Comparison of ENCODE assay signal across 17 mouse cellular contexts in the genomic region with DNA sequence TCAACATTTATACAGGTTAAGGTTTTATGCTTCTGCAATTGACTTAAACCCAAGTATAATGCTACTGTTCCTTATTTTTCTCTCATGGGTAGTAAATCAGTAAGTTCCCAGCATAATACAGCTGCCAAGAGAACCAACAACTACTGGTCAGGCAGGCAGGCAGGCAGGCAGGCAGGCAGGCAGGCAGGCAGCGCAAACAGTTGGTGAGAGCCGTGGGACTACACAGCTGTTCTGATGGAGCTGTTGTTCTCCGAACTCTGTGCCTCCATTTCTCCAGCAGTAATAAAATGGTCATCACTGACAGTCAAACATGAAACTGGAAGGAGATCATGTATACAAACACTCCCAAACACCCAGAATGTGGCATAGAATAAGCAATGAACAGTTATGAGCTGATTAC. TPM values are rescaled to one million over a fixed set of nuclear protein-coding genes. Genes with fewer than 3 reads are reported as not detected.
DNase-seq lines count a peak whose midpoint lies in the region; TF ChIP-seq lines count a peak whose summit lies in the region.
"Had no signal": no experiment of that assay in that cellular context is flagged by ENCODE, and none has a peak within 500 bp of the region (broad histone marks: within the 10 kb centered on the region; RNA-seq: fewer than 3 reads in every experiment).

No protein-coding gene starts in this region.

- no peaks in the 10 kb centered on the region for H3K9me3 ChIP-seq in limb, embryonic 10.5 days (replicated peaks)
- H3K9me3 ChIP-seq: G1E had no signal

- no peak for TF ChIP-seq POLR2A in myocyte (IDR thresholded peaks at IDR 0.05; ENCODE audit: insufficient read length, low read depth)

- no peak overlapping the region for H3K27ac ChIP-seq in limb, embryonic 10.5 days

- no peaks in the 10 kb centered on the region for H3K27me3 ChIP-seq in myocyte (ENCODE audit: control insufficient read depth, insufficient read depth, insufficient read length)
- H3K27me3 ChIP-seq in limb, embryonic 10.5 days (ENCODE audit: low read depth, poor library complexity, severe bottlenecking), result no peaks in the 10 kb centered on the region
- H3K27me3 ChIP-seq: CH12.LX, Patski had no signal

- H3K4me2 ChIP-seq in myocyte (ENCODE audit: low read depth), result no peak overlapping the region

- peaks cover 4% of the 10 kb centered on the region; the same call in 1 of the 2 replicates for H3K4me1 ChIP-seq in limb, embryonic 10.5 days

- no peak overlapping the region for H3ac ChIP-seq in myocyte (ENCODE audit: control insufficient read depth, insufficient read length)

- H3K4me3 ChIP-seq in myocyte, result no peak overlapping the region
- no peak overlapping the region for H3K4me3 ChIP-seq in limb, embryonic 10.5 days

- DNase-seq in heart, adult 11 months, result peak; percentile 7
- DNase-seq in heart, postnatal 4 days, result no peak
- DNase-seq in limb, embryonic 10.5 days (ENCODE audit: low spot score), result no peak
- DNase-seq: adrenal gland, adult 2 months; adrenal gland, adult 8-10 months; adrenal gland, postnatal 10 days; adrenal gland, postnatal 14 days; adrenal gland, postnatal 25 days; adrenal gland, postnatal 36 days; B cell, adult 2 months; cerebellum, adult 11 months; cerebellum, adult 11-12 months; cerebellum, adult 18-20 months had no signal

- H3K79me2 ChIP-seq in myocyte (ENCODE audit: control insufficient read depth, insufficient read depth), result peaks cover 24% of the 10 kb centered on the region

- WGBS in limb, embryonic 10.5 days, result 91% methylated on average over 3 of the region's 3 CpGs

- peaks cover 34% of the 10 kb centered on the region for H3K36me3 ChIP-seq in myocyte (ENCODE audit: control insufficient read depth, insufficient read depth)
- peaks cover 74% of the 10 kb centered on the region for H3K36me3 ChIP-seq in limb, embryonic 10.5 days

TF ChIP-seq in myocyte, 11 proteins besides CTCF, POLR2A, EP300 and RAD21:
- peak in 2 of 3 experiments; percentile 56 to 69 for TF ChIP-seq MYOD1 (IDR thresholded peaks at IDR 0.05; ENCODE audit: control insufficient read depth in 1 of 3, insufficient read length in 2 of 3, low read depth in 2 of 3)
- TF ChIP-seq CEBPB (IDR thresholded peaks at IDR 0.05; ENCODE audit: insufficient read depth, poor library complexity, severe bottlenecking), result no peak
- no peak for TF ChIP-seq E2F4 (IDR thresholded peaks at IDR 0.05; ENCODE audit: insufficient read depth)
- TF ChIP-seq POLR2AphosphoS2 (IDR thresholded peaks at IDR 0.05; ENCODE audit: insufficient read length, low read depth), result no peak
- no peak for TF ChIP-seq REST (IDR thresholded peaks at IDR 0.05; ENCODE audit: insufficient read depth, insufficient read length)
- TF ChIP-seq USF1 (IDR thresholded peaks at IDR 0.05; ENCODE audit: low read depth), result no peak
- no peak for TF ChIP-seq TCF12 (IDR thresholded peaks at IDR 0.05; ENCODE audit: insufficient read depth, poor library complexity, severe bottlenecking)
- TF ChIP-seq SRF (IDR thresholded peaks at IDR 0.05; ENCODE audit: control insufficient read depth, insufficient read length, low read depth), result no peak
- TF ChIP-seq TCF3 (IDR thresholded peaks at IDR 0.05; ENCODE audit: insufficient read length, low read depth), result peak; percentile 35
- no peak for TF ChIP-seq MAX (IDR thresholded peaks at IDR 0.05; ENCODE audit: low read depth)
- TF ChIP-seq MYOG (IDR thresholded peaks at IDR 0.05; ENCODE audit: control insufficient read depth in 1 of 3, insufficient read depth in 1 of 3, insufficient read length in 2 of 3, low read depth in 2 of 3), result peak in 2 of 3 experiments; percentile 70 to 78

RNA-seq across cellular contexts. Expression of gene Cdc5l, which starts 39.8 kb away (rescaled TPM):
- total RNA-seq in heart, postnatal 4 days (2021), result 10 to 100 TPM; 52.4 to 54.4 TPM
- 26.8 TPM for polyA plus RNA-seq in myocyte (2012; fragmentation: generic; extraction: Trizol)
- 68.3 and 68.9 TPM in 2 replicates for polyA plus RNA-seq in limb, embryonic 10.5 days (2016; fragmentation: Nextera tagmentation; extraction: Ambion mirVana)
